Mouse (Mus musculus) midbrain, embryonic 13.5 days (tissue): ENCODE measurements around the gene Rprd2. TPM values are rescaled to one million over a fixed set of nuclear protein-coding genes. Genes with fewer than 3 reads are reported as not detected.

Experiments used
- ATAC-seq: fragments of 200-750 bp; cut with Nextera tagmentation; 2 replicates; pipeline ENCODE4 v1.8.0; 2017; ENCODE audit warnings: mild to moderate bottlenecking, moderate TSS enrichment, moderate library complexity
- H3K27ac ChIP-seq: fragments of 300-500 bp; sonication (generic); 2 replicates; pipeline ENCODE4 v1.5.1; 2015; ENCODE audit warnings: inconsistent platforms, mild to moderate bottlenecking, moderate library complexity
- H3K27me3 ChIP-seq: fragments of 300-500 bp; sonication (generic); 2 replicates; pipeline ENCODE4 v1.6.1; 2015; ENCODE audit warnings: mild to moderate bottlenecking, inconsistent platforms
- H3K36me3 ChIP-seq: fragments of 300-500 bp; sonication (generic); 2 replicates; pipeline ENCODE4 v1.6.1; 2015; ENCODE audit warnings: mild to moderate bottlenecking, inconsistent platforms
- H3K4me1 ChIP-seq: fragments of 300-500 bp; sonication (generic); replicated peaks from 2 replicates; pipeline ENCODE4 v1.6.1; 2015; ENCODE audit warnings: inconsistent platforms
- H3K4me2 ChIP-seq: fragments of 300-500 bp; sonication (generic); replicated peaks from 2 replicates; pipeline ENCODE4 v1.6.1; 2015; ENCODE audit warnings: moderate library complexity, mild to moderate bottlenecking, inconsistent platforms
- H3K4me3 ChIP-seq: fragments of 300-500 bp; sonication (generic); replicated peaks from 2 replicates; pipeline ENCODE4 v1.5.1; 2015; ENCODE audit warnings: mild to moderate bottlenecking, inconsistent platforms
- H3K9ac ChIP-seq: fragments of 300-500 bp; sonication (generic); replicated peaks from 2 replicates; pipeline ENCODE4 v1.6.1; 2015; ENCODE audit warnings: mild to moderate bottlenecking, inconsistent platforms
- H3K9me3 ChIP-seq: fragments of 300-500 bp; sonication (generic); 2 replicates; pipeline ENCODE4 v1.6.1; 2016; ENCODE audit warnings: mild to moderate bottlenecking, inconsistent platforms
- whole genome bisulfite sequencing: fragments of 180-500 bp; shearing (Covaris S2); methylation state at CpG from one replicate; pipeline ENCODE4 v1.1.7; 2015; 5-methylcytosine and 5-hydroxymethylcytosine counted together
- polyA plus RNA-seq: library from polyadenylated mRNA; unstranded; fragments of >200 nt; fragmentation: Nextera tagmentation; extraction: Ambion mirVana; gene quantifications from 2 replicates; pipeline ENCODE4 v1.2.1, GENCODE M21; 2015

Gene Rprd2
- polyA plus RNA-seq, 1 experiment from 2014 or later, result 25.0 TPM

- Histone ChIP-seq H3K27ac (peak within 1 kb of the TSS; percentile 70), H3K9me3 (no peaks in the 10 kb centered on the region), H3K36me3 (peaks cover 26% of the 10 kb centered on the region), H3K27me3 (no peaks in the 10 kb centered on the region), H3K9ac (peak within 1 kb of the TSS; percentile 81), H3K4me2 (peak within 1 kb of the TSS; percentile 87), H3K4me3 (peak within 1 kb of the TSS; percentile 93), H3K4me1 (peaks cover 9% of the 10 kb centered on the region)
- WGBS, result under 1% methylated on average over 56 of the region's 56 CpGs
- ATAC-seq, result peak; percentile 99
Measured at GRCm38 (mm10) chr3:95855502-95856089, 36.9 kb upstream of the Rprd2 start, which contains the start of gene Prpf3. Gene Prpf3, minus strand, starts transcription at chr3:95855885.

- H3K36me3 ChIP-seq, result peaks cover 68% of the 10 kb centered on the region
- no peak overlapping the region for H3K4me3 ChIP-seq
- H3K9me3 ChIP-seq, result no peaks in the 10 kb centered on the region
- WGBS, result 97% methylated on average over 8 of the region's 8 CpGs
- peaks cover 9% of the 10 kb centered on the region for H3K4me1 ChIP-seq
- ATAC-seq, result no peak
- H3K27ac ChIP-seq, result no peak overlapping the region
- H3K9ac ChIP-seq, result no peak overlapping the region
- H3K27me3 ChIP-seq, result no peaks in the 10 kb centered on the region
- H3K4me2 ChIP-seq, result no peak overlapping the region
Measured at GRCm38 (mm10) chr3:95851317-95851716, 32.7 kb upstream of the Rprd2 start.

GRCm38 (mm10) chr3:95850611-95851010 lies 31.9 kb upstream of the Rprd2 start:
- no peak for ATAC-seq
- H3K27ac ChIP-seq, result no peak overlapping the region
- H3K4me3 ChIP-seq, result no peak overlapping the region
- peaks cover 74% of the 10 kb centered on the region for H3K36me3 ChIP-seq
- no peaks in the 10 kb centered on the region for H3K9me3 ChIP-seq
- no peak overlapping the region for H3K4me2 ChIP-seq
- H3K27me3 ChIP-seq, result no peaks in the 10 kb centered on the region
- H3K9ac ChIP-seq, result no peak overlapping the region
- peaks cover 9% of the 10 kb centered on the region for H3K4me1 ChIP-seq
- WGBS, result 91% methylated on average over 4 of the region's 4 CpGs

GRCm38 (mm10) chr3:95842503-95843214 lies 24.0 kb upstream of the Rprd2 start:
- no peaks in the 10 kb centered on the region for H3K27me3 ChIP-seq
- ATAC-seq, result no peak
- no peak overlapping the region for H3K9ac ChIP-seq
- H3K4me1 ChIP-seq, result no peaks in the 10 kb centered on the region
- peaks cover 81% of the 10 kb centered on the region for H3K36me3 ChIP-seq
- no peaks in the 10 kb centered on the region for H3K9me3 ChIP-seq
- no peak overlapping the region for H3K4me3 ChIP-seq
- H3K27ac ChIP-seq, result no peak overlapping the region
- 92% methylated on average over 3 of the region's 3 CpGs for WGBS
- H3K4me2 ChIP-seq, result no peak overlapping the region

GRCm38 (mm10) chr3:95839250-95839649 lies 20.6 kb upstream of the Rprd2 start:
- H3K27ac ChIP-seq, result no peak overlapping the region
- no peak overlapping the region for H3K4me2 ChIP-seq
- 95% methylated on average over 2 of the region's 2 CpGs for WGBS
- no peak for ATAC-seq
- no peak overlapping the region for H3K4me3 ChIP-seq
- peaks cover 78% of the 10 kb centered on the region for H3K36me3 ChIP-seq
- no peaks in the 10 kb centered on the region for H3K4me1 ChIP-seq
- H3K9ac ChIP-seq, result no peak overlapping the region
- H3K27me3 ChIP-seq, result no peaks in the 10 kb centered on the region
- H3K9me3 ChIP-seq, result no peaks in the 10 kb centered on the region

GRCm38 (mm10) chr3:95829053-95829452 lies 10.4 kb upstream of the Rprd2 start:
- H3K4me1 ChIP-seq, result no peaks in the 10 kb centered on the region
- peaks cover 61% of the 10 kb centered on the region for H3K36me3 ChIP-seq
- H3K4me3 ChIP-seq, result no peak overlapping the region
- no peak overlapping the region for H3K27ac ChIP-seq
- no peak for ATAC-seq
- no peaks in the 10 kb centered on the region; the same call in 1 of the 2 replicates for H3K9me3 ChIP-seq
- no peak overlapping the region for H3K9ac ChIP-seq
- WGBS, result 97% methylated on average over 4 of the region's 4 CpGs
- no peaks in the 10 kb centered on the region for H3K27me3 ChIP-seq
- H3K4me2 ChIP-seq, result no peak overlapping the region

- Histone ChIP-seq H3K27me3 (no peaks in the 10 kb centered on the region), H3K9me3 (no peaks in the 10 kb centered on the region; the same call in 1 of the 2 replicates), H3K4me1 (no peaks in the 10 kb centered on the region), H3K9ac (no peak overlapping the region), H3K36me3 (peaks cover 37% of the 10 kb centered on the region), H3K4me2 (no peak overlapping the region), H3K27ac (no peak overlapping the region), H3K4me3 (no peak overlapping the region)
- ATAC-seq, result no peak
- 77% methylated on average over 2 of the region's 2 CpGs for WGBS
Measured at GRCm38 (mm10) chr3:95826275-95826674, 7.6 kb upstream of the Rprd2 start.

- Histone ChIP-seq H3K36me3 (no peaks in the 10 kb centered on the region), H3K4me2 (peak overlapping the region; percentile 60), H3K27ac (peak overlapping the region; percentile 100), H3K4me3 (peak overlapping the region; percentile 82), H3K4me1 (peaks cover 31% of the 10 kb centered on the region), H3K27me3 (no peaks in the 10 kb centered on the region), H3K9me3 (no peaks in the 10 kb centered on the region), H3K9ac (peak overlapping the region; percentile 74)
- ATAC-seq, result peak; percentile 18
- 43% methylated on average over 10 of the region's 10 CpGs for WGBS
Measured at GRCm38 (mm10) chr3:95820046-95821010, 1.7 kb upstream of the Rprd2 start.

- Histone ChIP-seq H3K27me3 (no peaks in the 10 kb centered on the region), H3K4me2 (peak overlapping the region; percentile 60), H3K4me1 (peaks cover 33% of the 10 kb centered on the region), H3K36me3 (no peaks in the 10 kb centered on the region), H3K9me3 (no peaks in the 10 kb centered on the region), H3K9ac (peak overlapping the region; percentile 74), H3K27ac (peak overlapping the region; percentile 100), H3K4me3 (peak overlapping the region; percentile 82)
- ATAC-seq, result peak; percentile 98
- under 1% methylated on average over 49 of the region's 49 CpGs for WGBS
Measured at GRCm38 (mm10) chr3:95819351-95819985, 805 bp upstream of the Rprd2 start.

- 0% methylated on average over 21 of the region's 21 CpGs for WGBS
- H3K36me3 ChIP-seq, result no peaks in the 10 kb centered on the region
- no peak for ATAC-seq
Measured at GRCm38 (mm10) chr3:95818026-95818511, 594 bp downstream of the Rprd2 start.

GRCm38 (mm10) chr3:95816681-95817080 lies 2.0 kb downstream of the Rprd2 start:
- 94% methylated on average over 3 of the region's 3 CpGs for WGBS
- Histone ChIP-seq H3K36me3 (peaks cover 4% of the 10 kb centered on the region; the same call in 1 of the 2 replicates), H3K27me3 (no peaks in the 10 kb centered on the region), H3K9me3 (no peaks in the 10 kb centered on the region), H3K4me2 (peak overlapping the region; percentile 59), H3K4me3 (peak overlapping the region; percentile 82; the same call in 1 of the 2 replicates), H3K9ac (0 out of 2 replicates have a peak overlapping the region, but pooled peaks have one; percentile 3), H3K4me1 (peaks cover 33% of the 10 kb centered on the region), H3K27ac (no peak overlapping the region)
- no peak for ATAC-seq

More at GRCm38 (mm10) chr3:95818026-95818511, 594 bp downstream of the Rprd2 start:
- Histone ChIP-seq H3K4me3 (peak overlapping the region; percentile 82), H3K9ac (peak overlapping the region; percentile 96), H3K27me3 (no peaks in the 10 kb centered on the region), H3K4me1 (peaks cover 33% of the 10 kb centered on the region), H3K27ac (peak overlapping the region; percentile 100), H3K9me3 (no peaks in the 10 kb centered on the region), H3K4me2 (peak overlapping the region; percentile 59)
